Mouse (Mus musculus) right cerebral cortex, adult 2 months (tissue): Measurements from ENCODE around the gene Cnpy3.

ENCODE experiments used
- DNase-seq, 2 experiments: peaks; one replicate each; pipeline ENCODE4 v3.0.0; 2021 to 2022; ENCODE audit warnings: low spot score in 2 of 2

The Cnpy3 gene

GRCm38 (mm10) chr17:46764916-46765315 lies 12.9 kb upstream of the Cnpy3 start:
- DNase-seq = peak; percentile 57 to 65

- DNase-seq = no peak
These were observed 11.5 kb upstream of the Cnpy3 start, which contains the start of gene Ptcra for GRCm38 (mm10) chr17:46763544-46763943. Gene Ptcra (minus strand): TSS chr17:46763712.

- peak in 1 of 2 experiments; percentile 40 for DNase-seq
These were observed 6.7 kb upstream of the Cnpy3 start for GRCm38 (mm10) chr17:46758753-46759152.

- no peak for DNase-seq
These were observed 789 bp downstream of the Cnpy3 start for GRCm38 (mm10) chr17:46751056-46751793.

GRCm38 (mm10) chr17:46750580-46750979 lies 1.4 kb downstream of the Cnpy3 start:
- no peak for DNase-seq

GRCm38 (mm10) chr17:46749282-46749681 lies 2.7 kb downstream of the Cnpy3 start:
- DNase-seq = no peak

GRCm38 (mm10) chr17:46747806-46748205 lies 4.2 kb downstream of the Cnpy3 start:
- DNase-seq = no peak

GRCm38 (mm10) chr17:46747234-46747633 lies 4.8 kb downstream of the Cnpy3 start:
- DNase-seq = no peak

GRCm38 (mm10) chr17:46745506-46745905 lies 6.5 kb downstream of the Cnpy3 start:
- no peak for DNase-seq

- no peak for DNase-seq
These were observed 9.0 kb downstream of the Cnpy3 start for GRCm38 (mm10) chr17:46742986-46743385.

GRCm38 (mm10) chr17:46741305-46741704 lies 10.7 kb downstream of the Cnpy3 start:
- DNase-seq = no peak

GRCm38 (mm10) chr17:46736160-46736559 lies 15.9 kb downstream of the Cnpy3 start:
- no peak for DNase-seq

- DNase-seq = no peak
These were observed 16.7 kb downstream of the Cnpy3 start for GRCm38 (mm10) chr17:46735287-46735686.

GRCm38 (mm10) chr17:46734055-46734454 lies 18.0 kb downstream of the Cnpy3 start:
- DNase-seq = no peak

- DNase-seq = no peak
These were observed 23.1 kb downstream of the Cnpy3 start, which contains the start of gene Gnmt for GRCm38 (mm10) chr17:46728904-46729318. Gene Gnmt (minus strand): TSS chr17:46729168.

- no peak for DNase-seq
These were observed 23.5 kb downstream of the Cnpy3 start for GRCm38 (mm10) chr17:46728496-46728895.

- no peak for DNase-seq
These were observed 24.0 kb downstream of the Cnpy3 start for GRCm38 (mm10) chr17:46728021-46728420.

- DNase-seq = no peak
These were observed 24.7 kb downstream of the Cnpy3 start for GRCm38 (mm10) chr17:46727271-46727670.

GRCm38 (mm10) chr17:46725731-46726645 lies 26.0 kb downstream of the Cnpy3 start:
- no peak for DNase-seq

- no peak for DNase-seq
These were observed 26.7 kb downstream of the Cnpy3 start for GRCm38 (mm10) chr17:46725273-46725672.

- no peak for DNase-seq
These were observed 27.4 kb downstream of the Cnpy3 start for GRCm38 (mm10) chr17:46724477-46725084.

- no peak for DNase-seq
These were observed 30.9 kb downstream of the Cnpy3 start for GRCm38 (mm10) chr17:46721077-46721476.
